Mouse (Mus musculus): ENCODE results near the gene Nptn. TPM values are rescaled to one million over a fixed set of nuclear protein-coding genes. Genes with fewer than 3 reads are reported as not detected.

Nptn gene
- polyA plus RNA-seq, 1 experiment from 2014 or later = 145 TPM

- Histone ChIP-seq H3K27me3 (no peaks in the 10 kb centered on the region), H3K4me3 (no peak overlapping the region), H3K9me3 (no peaks in the 10 kb centered on the region), H3K4me1 (no peaks in the 10 kb centered on the region), H3K4me2 (replicated peaks) (no peak overlapping the region), H3K36me3 (peaks cover 10% of the 10 kb centered on the region), H3K27ac (replicated peaks) (no peak overlapping the region), H3K9ac (replicated peaks) (no peak overlapping the region)
- WGBS = 69% methylated on average over 2 of the region's 2 CpGs
- no peak for ATAC-seq (replicated peaks)
Measured at GRCm38 (mm10) chr9:58627197-58627596, 45.2 kb downstream of the Nptn start.

- Histone ChIP-seq H3K27ac (replicated peaks) (no peak overlapping the region), H3K4me3 (no peak overlapping the region), H3K27me3 (no peaks in the 10 kb centered on the region), H3K4me2 (replicated peaks) (no peak overlapping the region), H3K9me3 (no peaks in the 10 kb centered on the region), H3K9ac (replicated peaks) (no peak overlapping the region), H3K4me1 (no peaks in the 10 kb centered on the region), H3K36me3 (peaks cover 14% of the 10 kb centered on the region)
- no peak for ATAC-seq (replicated peaks)
- 82% methylated on average over 2 of the region's 2 CpGs for WGBS
Measured at GRCm38 (mm10) chr9:58630441-58630840, 48.4 kb downstream of the Nptn start.

DNA sequence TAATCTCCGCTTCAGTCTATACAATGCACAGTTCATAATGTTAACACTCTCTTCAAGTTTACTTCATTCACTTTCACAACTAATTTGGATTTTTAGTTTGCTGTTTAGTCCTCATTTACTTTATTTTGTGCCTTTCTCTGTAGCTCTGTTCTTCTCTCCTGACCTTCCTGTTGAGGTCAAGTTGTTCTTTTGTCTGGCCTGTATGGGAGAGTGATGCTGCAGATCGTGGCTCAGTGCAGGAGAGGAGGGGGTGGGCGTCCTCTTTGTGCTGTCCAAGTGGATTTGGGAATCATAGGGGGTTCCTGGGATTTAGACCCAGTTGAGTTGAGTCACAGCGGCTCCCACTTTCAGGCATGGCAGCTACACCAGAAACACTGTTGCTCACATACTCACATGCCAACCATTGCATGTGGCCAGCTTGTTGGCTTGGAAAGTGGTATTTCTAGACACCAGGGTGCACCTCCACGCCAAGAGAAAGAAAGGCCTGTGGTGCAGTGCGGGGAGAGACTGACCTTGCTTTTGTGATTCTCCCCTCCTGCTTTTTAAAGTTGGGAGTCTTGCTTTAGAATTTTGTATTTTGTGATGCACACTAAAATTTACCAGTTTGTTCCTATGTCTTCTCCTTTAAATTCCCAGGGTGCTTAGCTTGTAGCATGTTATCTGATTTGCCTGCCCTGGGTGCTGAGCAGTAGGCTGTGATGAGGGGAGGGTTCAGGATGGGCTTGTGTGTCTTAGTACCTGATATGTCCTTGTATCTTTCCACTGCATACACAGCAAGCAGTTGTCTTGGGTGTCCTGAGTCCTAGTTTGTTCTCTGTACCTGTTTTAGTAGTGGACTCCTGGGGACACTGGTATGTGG is 66.6 kb downstream of the Nptn start:
- Histone ChIP-seq H3K9ac (replicated peaks) (no peak overlapping the region), H3K9me3 (no peaks in the 10 kb centered on the region), H3K4me1 (no peaks in the 10 kb centered on the region), H3K27ac (replicated peaks) (0 out of 2 replicates have a peak overlapping the region, but pooled peaks have one; percentile 5), H3K27me3 (no peaks in the 10 kb centered on the region), H3K36me3 (peaks cover 12% of the 10 kb centered on the region), H3K4me2 (replicated peaks) (no peak overlapping the region), H3K4me3 (no peak overlapping the region)
- no peak for ATAC-seq (replicated peaks)
- 46% methylated on average over 6 of the region's 6 CpGs for WGBS

DNA sequence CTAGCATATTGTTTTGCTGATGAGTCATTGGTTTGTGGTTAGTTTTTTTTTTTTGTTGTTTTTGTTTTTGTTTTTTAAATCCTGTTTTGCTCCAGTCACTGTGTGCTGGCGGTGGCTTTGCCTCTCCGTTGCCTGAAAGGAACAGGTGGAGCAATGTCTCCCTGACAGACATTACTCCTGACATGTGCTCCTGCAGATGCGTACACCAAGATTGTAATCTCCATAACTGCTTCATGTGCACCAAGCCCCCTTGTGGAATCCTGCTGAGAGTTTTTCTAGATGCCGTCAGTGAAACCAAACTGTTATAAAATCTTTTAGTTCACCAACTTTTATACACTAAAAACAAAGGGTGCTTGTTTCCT is 67.2 kb downstream of the Nptn start:
- H3K4me1 ChIP-seq = no peaks in the 10 kb centered on the region
- H3K27ac ChIP-seq (replicated peaks) = 0 out of 2 replicates have a peak overlapping the region, but pooled peaks have one; percentile 5
- 63% methylated on average over 4 of the region's 4 CpGs for WGBS
- no peaks in the 10 kb centered on the region for H3K9me3 ChIP-seq
- H3K36me3 ChIP-seq = peaks cover 6% of the 10 kb centered on the region
- H3K4me3 ChIP-seq = no peak overlapping the region
- no peak overlapping the region for H3K4me2 ChIP-seq (replicated peaks)
- H3K9ac ChIP-seq (replicated peaks) = no peak overlapping the region
- ATAC-seq (replicated peaks) = no peak
- H3K27me3 ChIP-seq = no peaks in the 10 kb centered on the region

- Histone ChIP-seq H3K36me3 (no peaks in the 10 kb centered on the region), H3K27ac (replicated peaks) (no peak overlapping the region), H3K4me3 (no peak overlapping the region), H3K9me3 (no peaks in the 10 kb centered on the region), H3K9ac (replicated peaks) (no peak overlapping the region), H3K4me1 (no peaks in the 10 kb centered on the region), H3K27me3 (no peaks in the 10 kb centered on the region), H3K4me2 (replicated peaks) (no peak overlapping the region)
- WGBS = 56% methylated on average over 4 of the region's 4 CpGs
- ATAC-seq (replicated peaks) = no peak
Measured at GRCm38 (mm10) chr9:58651993-58652392, 70.0 kb downstream of the Nptn start.

- Histone ChIP-seq H3K4me1 (no peaks in the 10 kb centered on the region), H3K4me2 (replicated peaks) (no peak overlapping the region), H3K36me3 (no peaks in the 10 kb centered on the region), H3K9ac (replicated peaks) (no peak overlapping the region), H3K27me3 (no peaks in the 10 kb centered on the region), H3K4me3 (no peak overlapping the region), H3K9me3 (no peaks in the 10 kb centered on the region), H3K27ac (replicated peaks) (no peak overlapping the region)
- no peak for ATAC-seq (replicated peaks)
- 79% methylated on average over 4 of the region's 4 CpGs for WGBS
Measured at GRCm38 (mm10) chr9:58654494-58654893, 72.5 kb downstream of the Nptn start.

DNA sequence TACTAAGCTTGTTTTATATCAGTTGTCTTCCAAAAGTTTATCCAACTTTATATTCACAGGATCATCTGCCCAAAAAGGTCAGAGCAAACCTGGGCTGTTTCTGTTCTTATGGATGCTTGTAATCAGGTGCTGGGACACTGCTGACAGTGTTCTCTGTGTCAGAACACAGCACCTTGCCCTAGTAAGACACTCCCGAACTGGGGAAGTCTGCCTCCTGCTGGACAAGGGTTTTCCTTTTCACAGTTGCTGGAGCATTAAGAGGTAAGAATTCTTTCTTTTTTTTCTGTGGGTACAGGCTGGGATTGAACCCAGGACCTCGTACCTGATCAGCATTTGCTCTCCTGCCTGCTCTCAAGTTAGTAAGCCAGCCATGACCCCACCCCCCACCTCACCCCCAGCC is 74.4 kb downstream of the Nptn start:
- no peak overlapping the region for H3K9ac ChIP-seq (replicated peaks)
- no peaks in the 10 kb centered on the region for H3K9me3 ChIP-seq
- no peaks in the 10 kb centered on the region for H3K4me1 ChIP-seq
- H3K4me3 ChIP-seq = no peak overlapping the region
- H3K36me3 ChIP-seq = no peaks in the 10 kb centered on the region
- no peak overlapping the region for H3K27ac ChIP-seq (replicated peaks)
- WGBS = 55% methylated on average over 2 of the region's 2 CpGs
- H3K4me2 ChIP-seq (replicated peaks) = no peak overlapping the region
- no peaks in the 10 kb centered on the region for H3K27me3 ChIP-seq
- no peak for ATAC-seq (replicated peaks)

GRCm38 (mm10) chr9:58656824-58657223 is 74.8 kb downstream of the Nptn start:
- H3K9ac ChIP-seq (replicated peaks) = no peak overlapping the region
- ATAC-seq (replicated peaks) = no peak
- H3K27ac ChIP-seq (replicated peaks) = no peak overlapping the region
- no peak overlapping the region for H3K4me2 ChIP-seq (replicated peaks)
- H3K9me3 ChIP-seq = no peaks in the 10 kb centered on the region
- H3K36me3 ChIP-seq = no peaks in the 10 kb centered on the region
- H3K27me3 ChIP-seq = no peaks in the 10 kb centered on the region
- no peak overlapping the region for H3K4me3 ChIP-seq
- 97% methylated on average over 2 of the region's 2 CpGs for WGBS
- H3K4me1 ChIP-seq = no peaks in the 10 kb centered on the region

DNA sequence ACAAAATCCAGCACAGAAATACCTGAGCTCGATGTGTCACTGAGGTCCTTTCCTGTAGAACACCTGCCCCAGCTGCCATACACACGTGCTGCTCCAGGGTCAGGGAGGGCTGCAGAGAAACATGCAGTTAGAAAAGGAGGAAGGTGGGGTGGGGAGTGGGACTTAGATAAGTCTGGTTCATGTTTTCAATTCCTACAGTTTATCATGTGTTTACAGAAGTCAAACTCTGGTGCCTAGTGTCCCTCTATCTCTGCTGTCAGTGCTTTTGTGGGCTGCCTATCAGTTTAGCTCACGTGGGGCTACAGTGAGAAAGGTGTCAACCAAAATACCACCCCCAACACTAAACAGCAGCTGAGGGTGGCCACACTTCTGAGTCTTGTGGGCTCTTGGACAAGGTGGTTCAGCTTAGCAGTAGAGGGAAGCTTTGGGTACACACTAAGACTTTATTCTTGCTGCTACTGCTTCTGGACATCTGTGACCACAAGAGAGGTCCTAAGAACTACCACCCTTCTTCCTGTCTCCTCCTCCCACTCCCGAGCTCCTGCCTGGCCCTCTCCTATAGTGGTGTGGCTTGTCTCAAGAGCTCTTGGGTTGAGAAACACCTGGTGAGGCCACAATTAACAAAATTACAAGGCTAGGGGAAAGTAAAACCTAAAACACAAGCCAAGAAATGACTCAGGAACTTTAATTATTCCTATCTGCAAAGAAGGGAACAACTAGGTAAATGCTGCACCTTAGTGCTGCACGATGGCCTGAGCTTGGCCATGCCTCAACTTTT is 75.9 kb downstream of the Nptn start:
- Histone ChIP-seq H3K27me3 (no peaks in the 10 kb centered on the region), H3K27ac (replicated peaks) (no peak overlapping the region), H3K4me2 (replicated peaks) (no peak overlapping the region), H3K9ac (replicated peaks) (no peak overlapping the region), H3K4me1 (no peaks in the 10 kb centered on the region), H3K36me3 (peaks cover 7% of the 10 kb centered on the region), H3K9me3 (no peaks in the 10 kb centered on the region), H3K4me3 (no peak overlapping the region)
- 93% methylated on average over 5 of the region's 5 CpGs for WGBS
- no peak for ATAC-seq (replicated peaks)

- Histone ChIP-seq H3K9ac (replicated peaks) (no peak overlapping the region), H3K27ac (replicated peaks) (no peak overlapping the region), H3K27me3 (no peaks in the 10 kb centered on the region), H3K4me3 (no peak overlapping the region), H3K36me3 (peaks cover 7% of the 10 kb centered on the region), H3K4me1 (no peaks in the 10 kb centered on the region), H3K9me3 (no peaks in the 10 kb centered on the region), H3K4me2 (replicated peaks) (no peak overlapping the region)
- 93% methylated on average over 4 of the region's 4 CpGs for WGBS
- no peak for ATAC-seq (replicated peaks)
Measured at GRCm38 (mm10) chr9:58658596-58659309, 76.7 kb downstream of the Nptn start.

GRCm38 (mm10) chr9:58659331-58659730 is 77.3 kb downstream of the Nptn start:
- no peaks in the 10 kb centered on the region for H3K27me3 ChIP-seq
- WGBS = 79% methylated on average over 3 of the region's 3 CpGs
- H3K9me3 ChIP-seq = no peaks in the 10 kb centered on the region
- no peak overlapping the region for H3K27ac ChIP-seq (replicated peaks)
- H3K4me1 ChIP-seq = no peaks in the 10 kb centered on the region
- H3K36me3 ChIP-seq = peaks cover 8% of the 10 kb centered on the region
- ATAC-seq (replicated peaks) = no peak
- H3K9ac ChIP-seq (replicated peaks) = no peak overlapping the region
- no peak overlapping the region for H3K4me2 ChIP-seq (replicated peaks)
- no peak overlapping the region for H3K4me3 ChIP-seq

DNA sequence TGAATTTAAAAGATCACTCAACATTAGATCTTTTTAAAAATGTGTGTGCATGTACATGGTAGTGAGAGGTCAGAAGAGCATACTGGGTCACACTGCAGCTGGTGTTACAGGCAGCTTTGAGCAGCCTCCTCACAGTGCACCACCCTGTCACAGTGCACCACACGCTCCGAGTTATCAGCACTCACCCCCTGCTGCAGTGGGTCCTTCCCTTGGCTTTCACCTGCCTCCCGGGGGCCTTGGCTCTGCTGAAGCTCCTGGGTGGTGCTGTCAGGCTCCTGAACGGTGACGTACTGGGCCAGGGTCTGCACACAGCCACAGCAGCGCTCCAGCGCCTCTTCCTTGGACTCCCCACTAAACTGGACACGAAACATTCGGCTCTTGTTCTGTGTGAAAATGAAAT is 77.9 kb downstream of the Nptn start:
- no peaks in the 10 kb centered on the region for H3K27me3 ChIP-seq
- no peak overlapping the region for H3K4me2 ChIP-seq (replicated peaks)
- no peak overlapping the region for H3K4me3 ChIP-seq
- H3K36me3 ChIP-seq = peaks cover 10% of the 10 kb centered on the region
- H3K4me1 ChIP-seq = no peaks in the 10 kb centered on the region
- 86% methylated on average over 9 of the region's 9 CpGs for WGBS
- H3K9ac ChIP-seq (replicated peaks) = no peak overlapping the region
- no peaks in the 10 kb centered on the region for H3K9me3 ChIP-seq
- no peak for ATAC-seq (replicated peaks)
- no peak overlapping the region for H3K27ac ChIP-seq (replicated peaks)

Measured in forebrain, embryonic 15.5 days (tissue).